Mouse (Mus musculus) hindbrain, embryonic 10.5 days (tissue): ENCODE measurements around the gene Cyb5rl. TPM values are rescaled to one million over a fixed set of nuclear protein-coding genes. Genes with fewer than 3 reads are reported as not detected.
"Not testable (repeated sequence)": the region's sequence is repeated elsewhere in the genome, so short reads cannot be mapped to it uniquely, and the experiment has no call there.

Experiments used
- DNase-seq: peaks from one replicate; pipeline ENCODE4 v3.0.0-alpha.2; 2017; ENCODE audit warnings: low spot score
- H3K27ac ChIP-seq: fragments of 300-500 bp; sonication (generic); 2 replicates; pipeline ENCODE4 v1.5.1; 2016; ENCODE audit warnings: mild to moderate bottlenecking, moderate library complexity
- H3K27me3 ChIP-seq: fragments of 300-500 bp; sonication (generic); 2 replicates; pipeline ENCODE4 v1.6.1; 2016; ENCODE audit warnings: mild to moderate bottlenecking; ENCODE audit not compliant: poor library complexity, insufficient read depth, severe bottlenecking
- H3K36me3 ChIP-seq: fragments of 300-500 bp; sonication (generic); 2 replicates; pipeline ENCODE4 v1.6.1; 2016; ENCODE audit warnings: mild to moderate bottlenecking, moderate library complexity
- H3K4me1 ChIP-seq: fragments of 300-500 bp; sonication (generic); replicated peaks from 2 replicates; pipeline ENCODE4 v1.6.1; 2016; ENCODE audit warnings: mild to moderate bottlenecking
- H3K4me3 ChIP-seq: fragments of 300-500 bp; sonication (generic); 2 replicates; pipeline ENCODE4 v1.5.1; 2016; ENCODE audit warnings: mild to moderate bottlenecking, moderate library complexity
- H3K9me3 ChIP-seq: fragments of 300-500 bp; sonication (generic); 2 replicates; pipeline ENCODE4 v1.6.1; 2016; ENCODE audit warnings: mild to moderate bottlenecking, moderate library complexity
- WGBS: fragments of 180-500 bp; shearing (Covaris S2); methylation state at CpG from one replicate; pipeline ENCODE4 v1.1.7; 2016; 5-methylcytosine and 5-hydroxymethylcytosine counted together
- polyA plus RNA-seq: library from polyadenylated mRNA; unstranded; fragments of >200 nt; fragmentation: Nextera tagmentation; extraction: Ambion mirVana; gene quantifications from 2 replicates; pipeline ENCODE4 v1.2.1, GENCODE M21; 2016

The Cyb5rl gene
- polyA plus RNA-seq, 1 experiment from 2014 or later, result 7.6 TPM

GRCm38 (mm10) chr4:107097871-107098270, 31.1 kb downstream of the Cyb5rl start:
- Histone ChIP-seq H3K27me3 (no peaks in the 10 kb centered on the region), H3K4me3 (no peak overlapping the region), H3K4me1 (peaks cover 72% of the 10 kb centered on the region), H3K9me3 (no peaks in the 10 kb centered on the region), H3K27ac (peak overlapping the region; percentile 78), H3K36me3 (no peaks in the 10 kb centered on the region)
- DNase-seq, result no peak
- WGBS, result 60% methylated on average over 15 of the region's 15 CpGs

GRCm38 (mm10) chr4:107098375-107098774, 31.6 kb downstream of the Cyb5rl start:
- no peak overlapping the region for H3K27ac ChIP-seq
- DNase-seq, result peak; percentile 31
- 51% methylated on average over 10 of the region's 10 CpGs for WGBS
- H3K4me3 ChIP-seq, result no peak overlapping the region
- no peaks in the 10 kb centered on the region for H3K27me3 ChIP-seq
- H3K36me3 ChIP-seq, result no peaks in the 10 kb centered on the region
- H3K4me1 ChIP-seq, result peaks cover 68% of the 10 kb centered on the region
- H3K9me3 ChIP-seq, result no peaks in the 10 kb centered on the region

GRCm38 (mm10) chr4:107098791-107099525, 32.2 kb downstream of the Cyb5rl start:
- Histone ChIP-seq H3K9me3 (no peaks in the 10 kb centered on the region), H3K4me1 (peaks cover 62% of the 10 kb centered on the region), H3K27me3 (no peaks in the 10 kb centered on the region), H3K27ac (peak overlapping the region; percentile 17), H3K4me3 (no peak overlapping the region), H3K36me3 (no peaks in the 10 kb centered on the region)
- no peak for DNase-seq
- 77% methylated on average over 17 of the region's 17 CpGs for WGBS

- H3K27ac ChIP-seq, result peak overlapping the region; percentile 54
Measured at GRCm38 (mm10) chr4:107102220-107102619, 35.4 kb downstream of the Cyb5rl start.

GRCm38 (mm10) chr4:107106777-107107176, 40.0 kb downstream of the Cyb5rl start:
- no peaks in the 10 kb centered on the region for H3K27me3 ChIP-seq
- peak overlapping the region; percentile 69; the same call in 1 of the 2 replicates for H3K27ac ChIP-seq
- no peaks in the 10 kb centered on the region for H3K9me3 ChIP-seq

More at GRCm38 (mm10) chr4:107102220-107102619, 35.4 kb downstream of the Cyb5rl start:
- DNase-seq, result no peak
- H3K9me3 ChIP-seq, result no peaks in the 10 kb centered on the region
- H3K4me1 ChIP-seq, result peaks cover 40% of the 10 kb centered on the region
- H3K27me3 ChIP-seq, result no peaks in the 10 kb centered on the region
- H3K4me3 ChIP-seq, result no peak overlapping the region
- WGBS, result 68% methylated on average over 8 of the region's 8 CpGs
- no peaks in the 10 kb centered on the region for H3K36me3 ChIP-seq

GRCm38 (mm10) chr4:107108291-107108731, 41.5 kb downstream of the Cyb5rl start:
- WGBS, result 44% methylated on average over 13 of the region's 13 CpGs
- peaks cover 40% of the 10 kb centered on the region for H3K4me1 ChIP-seq
- no peaks in the 10 kb centered on the region for H3K27me3 ChIP-seq
- peak overlapping the region; percentile 69 for H3K27ac ChIP-seq
- DNase-seq, result peak; percentile 36
- no peaks in the 10 kb centered on the region for H3K36me3 ChIP-seq
- H3K4me3 ChIP-seq, result no peak overlapping the region
- H3K9me3 ChIP-seq, result no peaks in the 10 kb centered on the region

More at GRCm38 (mm10) chr4:107106777-107107176, 40.0 kb downstream of the Cyb5rl start:
- DNase-seq, result no peak
- peaks cover 51% of the 10 kb centered on the region for H3K4me1 ChIP-seq
- no peaks in the 10 kb centered on the region for H3K36me3 ChIP-seq
- H3K4me3 ChIP-seq, result no peak overlapping the region
- 90% methylated on average over 16 of the region's 16 CpGs for WGBS

GRCm38 (mm10) chr4:107109181-107109580, 42.4 kb downstream of the Cyb5rl start:
- not testable (repeated sequence) for H3K27me3 ChIP-seq, H3K9me3 ChIP-seq, H3K36me3 ChIP-seq, H3K4me3 ChIP-seq, DNase-seq
- Histone ChIP-seq H3K27ac (peak overlapping the region; percentile 54), H3K4me1 (peaks cover 45% of the 10 kb centered on the region)
- 95% methylated on average over 6 of the region's 6 CpGs for WGBS

- no peaks in the 10 kb centered on the region for H3K9me3 ChIP-seq
- H3K4me1 ChIP-seq, result peaks cover 31% of the 10 kb centered on the region
- H3K27ac ChIP-seq, result no peak overlapping the region
- no peaks in the 10 kb centered on the region for H3K36me3 ChIP-seq
- no peak for DNase-seq
- H3K27me3 ChIP-seq, result 0 out of 2 replicates have a peak, but pooled peaks cover 4% of the 10 kb centered on the region
- no peak overlapping the region for H3K4me3 ChIP-seq
- WGBS, result 68% methylated on average over 8 of the region's 8 CpGs
Measured at GRCm38 (mm10) chr4:107114278-107114677, 47.5 kb downstream of the Cyb5rl start.

GRCm38 (mm10) chr4:107117741-107118385, 51.1 kb downstream of the Cyb5rl start:
- Histone ChIP-seq H3K9me3 (no peaks in the 10 kb centered on the region), H3K4me1 (peaks cover 28% of the 10 kb centered on the region), H3K27me3 (0 out of 2 replicates have a peak, but pooled peaks cover 4% of the 10 kb centered on the region), H3K36me3 (no peaks in the 10 kb centered on the region), H3K4me3 (no peak overlapping the region), H3K27ac (no peak overlapping the region)
- no peak for DNase-seq
- 84% methylated on average over 2 of the region's 2 CpGs for WGBS

- H3K36me3 ChIP-seq, result no peaks in the 10 kb centered on the region
- H3K4me3 ChIP-seq, result no peak overlapping the region
- H3K27ac ChIP-seq, result 0 out of 2 replicates have a peak overlapping the region, but pooled peaks have one; percentile 23
- H3K9me3 ChIP-seq, result no peaks in the 10 kb centered on the region
- peaks cover 27% of the 10 kb centered on the region for H3K4me1 ChIP-seq
- 0 out of 2 replicates have a peak, but pooled peaks cover 4% of the 10 kb centered on the region for H3K27me3 ChIP-seq
- WGBS, result 67% methylated on average over 4 of the region's 4 CpGs
- no peak for DNase-seq
Measured at GRCm38 (mm10) chr4:107119056-107119455, 52.3 kb downstream of the Cyb5rl start.

GRCm38 (mm10) chr4:107120676-107121075, 53.9 kb downstream of the Cyb5rl start:
- WGBS, result 94% methylated on average over 6 of the region's 6 CpGs
- no peaks in the 10 kb centered on the region for H3K9me3 ChIP-seq
- no peak for DNase-seq
- peaks cover 38% of the 10 kb centered on the region for H3K4me1 ChIP-seq
- no peaks in the 10 kb centered on the region for H3K27me3 ChIP-seq
- H3K36me3 ChIP-seq, result no peaks in the 10 kb centered on the region
- H3K27ac ChIP-seq, result peak overlapping the region; percentile 85
- no peak overlapping the region for H3K4me3 ChIP-seq

GRCm38 (mm10) chr4:107121165-107121943, 54.6 kb downstream of the Cyb5rl start:
- Histone ChIP-seq H3K27me3 (peaks cover 2% of the 10 kb centered on the region; the same call in 1 of the 2 replicates), H3K27ac (peak overlapping the region; percentile 85), H3K4me1 (peaks cover 44% of the 10 kb centered on the region), H3K9me3 (no peaks in the 10 kb centered on the region), H3K4me3 (no peak overlapping the region), H3K36me3 (no peaks in the 10 kb centered on the region)
- DNase-seq, result peak; percentile 77
- WGBS, result 58% methylated on average over 12 of the region's 12 CpGs
